27 mouse cellular contexts compared by ENCODE assay signal in genomic region chr1:89812816-89813215, GRCm38 (mm10).
DNase-seq lines count a peak whose midpoint lies in the region; ATAC-seq lines count a peak whose summit lies in the region.
"Had no signal": no experiment of that assay in that cellular context is flagged by ENCODE, and none has a peak within 500 bp of the region (broad histone marks: within the 10 kb centered on the region; RNA-seq: fewer than 3 reads in every experiment).

No protein-coding gene starts in this region.

- no peak overlapping the region for H3K4me2 ChIP-seq in kidney, embryonic 15.5 days
- H3K4me2 ChIP-seq: forebrain, embryonic 13.5 days; heart, embryonic 13.5 days; hindbrain, embryonic 14.5 days had no signal

- ATAC-seq in kidney, embryonic 15.5 days (replicated peaks; ENCODE audit: low FRiP score), result no peak
- ATAC-seq: forebrain, embryonic 13.5 days; forebrain, embryonic 16.5 days; hindbrain, postnatal 0 days; inflammation-experienced regulatory T-cells, adult 6 months; Patski had no signal

- no peak overlapping the region for H3K9ac ChIP-seq in kidney, embryonic 15.5 days
- H3K9ac ChIP-seq: forebrain, embryonic 13.5 days; heart, embryonic 13.5 days; hindbrain, embryonic 14.5 days had no signal

- H3K4me3 ChIP-seq in kidney, embryonic 15.5 days (replicated peaks), result no peak overlapping the region
- H3K4me3 ChIP-seq: forebrain, embryonic 10.5 days; forebrain, embryonic 13.5 days; heart, adult 2 months; heart, embryonic 10.5 days; heart, embryonic 13.5 days had no signal

- no peaks in the 10 kb centered on the region for H3K36me3 ChIP-seq in kidney, embryonic 15.5 days
- H3K36me3 ChIP-seq: forebrain, embryonic 10.5 days; G1E; heart, embryonic 10.5 days; heart, embryonic 13.5 days had no signal

- WGBS in kidney, embryonic 15.5 days, result 91% methylated on average over 8 of the region's 8 CpGs

- peaks cover 13% of the 10 kb centered on the region for H3K4me1 ChIP-seq in kidney, embryonic 15.5 days
- H3K4me1 ChIP-seq: heart, embryonic 13.5 days had no signal

- H3K27ac ChIP-seq in kidney, embryonic 15.5 days, result no peak overlapping the region
- H3K27ac ChIP-seq: forebrain, embryonic 10.5 days; forebrain, embryonic 13.5 days; heart, adult 2 months; heart, embryonic 10.5 days; heart, embryonic 13.5 days; hindbrain, embryonic 14.5 days; hindbrain, postnatal 0 days had no signal

- no peaks in the 10 kb centered on the region for H3K9me3 ChIP-seq in kidney, embryonic 15.5 days (replicated peaks)
- H3K9me3 ChIP-seq: forebrain, embryonic 10.5 days; forebrain, embryonic 13.5 days; heart, embryonic 10.5 days; heart, embryonic 13.5 days had no signal

- no peaks in the 10 kb centered on the region for H3K27me3 ChIP-seq in kidney, embryonic 15.5 days
- H3K27me3 ChIP-seq: CH12.LX; forebrain, embryonic 13.5 days; heart, embryonic 13.5 days; Patski had no signal

- peak; percentile 24 to 40 for DNase-seq in cerebellum, adult 18-20 months
- no peak for DNase-seq in cerebellum, adult 9-10 months
- peak; percentile 24 for DNase-seq in kidney, adult 18-20 months
- no peak for DNase-seq in kidney, postnatal 4 days
- DNase-seq in kidney, adult 9 months, result peak; percentile 49
- DNase-seq: adrenal gland, postnatal 10 days; adrenal gland, postnatal 36 days; B cell, adult 2 months; cerebellum, adult 11 months; cerebellum, postnatal 14 days; gastrocnemius, postnatal 10 days; gastrocnemius, postnatal 36 days; heart, adult 2 months; heart, postnatal 14 days; heart, postnatal 4 days had no signal

Comparison
In these comparisons a context has a peak if more than half of its experiments do, and no peak if none do; other contexts are left out.
1. DNase-seq: peak in cerebellum, adult 18-20 months (2 of 2), kidney, adult 18-20 months (single experiment) and kidney, adult 9 months (single experiment); none in cerebellum, adult 9-10 months (single experiment) and kidney, postnatal 4 days (0 of 2).